20 mouse cellular contexts compared by ENCODE assay signal in the genomic region with DNA sequence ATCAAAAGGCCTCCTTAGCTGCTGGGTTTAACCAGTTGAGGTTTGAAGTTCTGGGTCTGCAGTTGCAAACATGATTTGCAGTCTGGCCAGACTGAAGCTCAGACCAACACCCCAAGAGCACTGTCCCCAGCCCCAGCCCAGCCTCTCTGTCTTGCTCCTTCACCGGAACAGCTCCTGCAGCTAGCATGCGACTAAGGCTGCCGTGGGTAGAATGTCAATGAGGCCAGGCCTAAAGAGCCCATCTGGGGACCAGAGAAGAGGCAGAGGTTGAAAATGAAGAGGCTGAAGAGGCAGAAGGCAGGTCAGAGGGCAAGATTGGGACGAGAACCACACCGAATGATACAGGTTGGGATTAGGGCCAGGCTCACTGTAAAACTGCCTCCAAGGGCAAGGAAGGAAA. TPM values are rescaled to one million over a fixed set of nuclear protein-coding genes. Genes with fewer than 3 reads are reported as not detected.
A peak's percentile ranks its signal among the peaks of the same experiment; 100 is the strongest.
DNase-seq lines count a peak whose midpoint lies in the region; ATAC-seq and TF ChIP-seq lines count a peak whose summit lies in the region.
"Had no signal": no experiment of that assay in that cellular context is flagged by ENCODE, and none has a peak within 500 bp of the region (broad histone marks: within the 10 kb centered on the region; RNA-seq: fewer than 3 reads in every experiment).

No protein-coding gene starts in this region.

- 49% methylated on average over 5 of the region's 5 CpGs for WGBS in forebrain, embryonic 14.5 days
- WGBS in hindbrain, postnatal 0 days: 24% methylated on average over 5 of the region's 5 CpGs
- 30% methylated on average over 5 of the region's 5 CpGs for WGBS in midbrain, postnatal 0 days

- no peak overlapping the region for H3K4me2 ChIP-seq in forebrain, embryonic 14.5 days (ENCODE audit: low read length)
- H3K4me2 ChIP-seq in hindbrain, postnatal 0 days (ENCODE audit: low read depth, low read length): no peak overlapping the region
- H3K4me2 ChIP-seq in midbrain, postnatal 0 days (ENCODE audit: low read depth, low read length, poor library complexity, severe bottlenecking): no peak overlapping the region
- H3K4me2 ChIP-seq: embryonic facial prominence, embryonic 13.5 days; intestine, embryonic 15.5 days; liver, embryonic 12.5 days; lung, embryonic 15.5 days had no signal

- TF ChIP-seq CTCF in hindbrain, postnatal 0 days (IDR thresholded peaks at IDR 0.05; ENCODE audit: low read depth): no peak
- TF ChIP-seq CTCF in midbrain, postnatal 0 days (IDR thresholded peaks at IDR 0.05): no peak

- no peak overlapping the region for H3K4me3 ChIP-seq in forebrain, embryonic 14.5 days (ENCODE audit: low read depth, low read length)
- H3K4me3 ChIP-seq in hindbrain, postnatal 0 days (ENCODE audit: low read length): no peak overlapping the region
- no peak overlapping the region for H3K4me3 ChIP-seq in midbrain, postnatal 0 days (ENCODE audit: low read depth, low read length)
- H3K4me3 ChIP-seq: embryonic facial prominence, embryonic 13.5 days; heart, adult 2 months; intestine, embryonic 15.5 days; limb, embryonic 10.5 days; liver, embryonic 12.5 days; lung, embryonic 15.5 days had no signal

- peak; percentile 25 for DNase-seq in embryo, embryonic 10.5 days (ENCODE audit: low spot score)
- DNase-seq in embryo, embryonic 9.5 days (ENCODE audit: extremely low spot score): no peak
- DNase-seq in forebrain, embryonic 14.5 days (ENCODE audit: low spot score): peak; percentile 55
- DNase-seq in hindbrain, postnatal 0 days (ENCODE audit: low spot score): peak; percentile 68
- DNase-seq in midbrain, postnatal 0 days (ENCODE audit: low spot score): no peak
- no peak for DNase-seq in cerebellum, postnatal 10 days
- no peak for DNase-seq in urinary bladder, postnatal 36 days (ENCODE audit: low spot score in 2 of 2)
- DNase-seq in c-Kit-positive CD71-positive TER-119-positive erythroid progenitor cells, embryonic 14.5 days (ENCODE audit: low spot score): no peak
- DNase-seq: adrenal gland, postnatal 25 days; cerebellum, adult 9-11 months; gastrocnemius, postnatal 10 days; heart, adult 2 months; heart, postnatal 10 days; kidney, postnatal 10 days; thymus, postnatal 14 days had no signal

- no peak for ATAC-seq in forebrain, embryonic 14.5 days
- peak; percentile 22; the same call in 1 of the 2 replicates for ATAC-seq in hindbrain, postnatal 0 days
- no peak for ATAC-seq in midbrain, postnatal 0 days (ENCODE audit: low FRiP score)
- ATAC-seq: intestine, embryonic 15.5 days; liver, embryonic 12.5 days had no signal

- H3K36me3 ChIP-seq in forebrain, embryonic 14.5 days (ENCODE audit: control insufficient read depth, insufficient read depth, low read length): no peaks in the 10 kb centered on the region
- no peaks in the 10 kb centered on the region for H3K36me3 ChIP-seq in hindbrain, postnatal 0 days (ENCODE audit: insufficient read depth, low read length)
- no peaks in the 10 kb centered on the region for H3K36me3 ChIP-seq in midbrain, postnatal 0 days (ENCODE audit: insufficient read depth, low read length)
- H3K36me3 ChIP-seq: embryonic facial prominence, embryonic 13.5 days; intestine, embryonic 15.5 days; limb, embryonic 10.5 days; liver, embryonic 12.5 days; lung, embryonic 15.5 days had no signal

- H3K27ac ChIP-seq in forebrain, embryonic 14.5 days (ENCODE audit: low read depth, low read length): peak overlapping the region; percentile 57
- H3K27ac ChIP-seq in hindbrain, postnatal 0 days: peak overlapping the region; percentile 32; the same call in 1 of the 2 replicates
- 0 out of 2 replicates have a peak overlapping the region, but pooled peaks have one; percentile 28 for H3K27ac ChIP-seq in midbrain, postnatal 0 days (ENCODE audit: low read depth, low read length)
- H3K27ac ChIP-seq: embryonic facial prominence, embryonic 13.5 days; heart, adult 2 months; intestine, embryonic 15.5 days; limb, embryonic 10.5 days; liver, embryonic 12.5 days; lung, embryonic 15.5 days had no signal

- H3K9me3 ChIP-seq in forebrain, embryonic 14.5 days (replicated peaks; ENCODE audit: control insufficient read depth, low read length): no peaks in the 10 kb centered on the region
- no peaks in the 10 kb centered on the region for H3K9me3 ChIP-seq in hindbrain, postnatal 0 days (ENCODE audit: low read length)
- no peaks in the 10 kb centered on the region for H3K9me3 ChIP-seq in midbrain, postnatal 0 days (ENCODE audit: low read length)
- H3K9me3 ChIP-seq: embryonic facial prominence, embryonic 13.5 days; intestine, embryonic 15.5 days; limb, embryonic 10.5 days; liver, embryonic 12.5 days; lung, embryonic 15.5 days had no signal

- H3K9ac ChIP-seq in forebrain, embryonic 14.5 days (ENCODE audit: low read length): no peak overlapping the region
- no peak overlapping the region for H3K9ac ChIP-seq in hindbrain, postnatal 0 days (replicated peaks; ENCODE audit: low read length)
- no peak overlapping the region for H3K9ac ChIP-seq in midbrain, postnatal 0 days (replicated peaks; ENCODE audit: low read length, poor library complexity, severe bottlenecking)
- H3K9ac ChIP-seq: embryonic facial prominence, embryonic 13.5 days; intestine, embryonic 15.5 days; liver, embryonic 12.5 days; lung, embryonic 15.5 days had no signal

- peaks cover 47% of the 10 kb centered on the region for H3K4me1 ChIP-seq in forebrain, embryonic 14.5 days (ENCODE audit: control insufficient read depth, insufficient read depth, low read length)
- H3K4me1 ChIP-seq in hindbrain, postnatal 0 days (ENCODE audit: insufficient read depth, low read length): peaks cover 29% of the 10 kb centered on the region; the same call in 1 of the 2 replicates
- peaks cover 11% of the 10 kb centered on the region for H3K4me1 ChIP-seq in midbrain, postnatal 0 days (ENCODE audit: insufficient read depth, low read length)
- H3K4me1 ChIP-seq: liver, embryonic 12.5 days had no signal

- H3K27me3 ChIP-seq in forebrain, embryonic 14.5 days (replicated peaks; ENCODE audit: control insufficient read depth, insufficient read depth, low read length): no peaks in the 10 kb centered on the region
- no peaks in the 10 kb centered on the region for H3K27me3 ChIP-seq in hindbrain, postnatal 0 days (ENCODE audit: insufficient read depth, low read length)
- no peaks in the 10 kb centered on the region for H3K27me3 ChIP-seq in midbrain, postnatal 0 days (ENCODE audit: insufficient read depth, low read length)
- H3K27me3 ChIP-seq: intestine, embryonic 15.5 days; lung, embryonic 15.5 days had no signal

RNA-seq across cellular contexts. Expression of a gene that starts 36.6 kb away (rescaled TPM):
- 2.4 and 2.7 TPM in 2 replicates for polyA plus RNA-seq in forebrain, embryonic 14.5 days (2014; fragmentation: Nextera tagmentation; extraction: Ambion mirVana)
- 6.4 and 6.8 TPM in 2 replicates for total RNA-seq in hindbrain, postnatal 0 days (2014; rRNA removed)
- polyA plus RNA-seq in hindbrain, postnatal 0 days (2015; fragmentation: Nextera tagmentation; extraction: Ambion mirVana): 5.7 and 7.2 TPM in 2 replicates
- total RNA-seq in midbrain, postnatal 0 days (2014; rRNA removed): 5.9 and 7.2 TPM in 2 replicates
- polyA plus RNA-seq in midbrain, postnatal 0 days (2015; fragmentation: Nextera tagmentation; extraction: Ambion mirVana): 4.5 and 6.3 TPM in 2 replicates

Comparison
In these comparisons a context has a peak if more than half of its experiments do, and no peak if none do; other contexts are left out.
1. DNase-seq: peak in embryo, embryonic 10.5 days (single experiment), forebrain, embryonic 14.5 days (single experiment) and hindbrain, postnatal 0 days (single experiment); none in embryo, embryonic 9.5 days (single experiment), midbrain, postnatal 0 days (single experiment), cerebellum, postnatal 10 days (0 of 2), urinary bladder, postnatal 36 days (0 of 2) and c-Kit-positive CD71-positive TER-119-positive erythroid progenitor cells, embryonic 14.5 days (single experiment).
2. Peak in every context shown above with its lines, with median percentiles within 50 percentile points of each other: H3K27ac ChIP-seq.